Mouse (Mus musculus) megakaryocyte, embryonic 14.5 days (primary cell): ENCODE results near the gene Rasgrf1. TPM values are rescaled to one million over a fixed set of nuclear protein-coding genes. Genes with fewer than 3 reads are reported as not detected.

ENCODE experiments used
- H3K27me3 ChIP-seq: replicated peaks from 2 replicates; pipeline ENCODE3; 2012; ENCODE audit warnings: inconsistent platforms
- H3K36me3 ChIP-seq: replicated peaks from 2 replicates; pipeline ENCODE3; 2012; ENCODE audit warnings: low read length, inconsistent platforms, mixed read lengths
- H3K4me1 ChIP-seq: 2 replicates; pipeline ENCODE4 v1.6.1; 2012; ENCODE audit warnings: inconsistent platforms
- H3K4me3 ChIP-seq: replicated peaks from 2 replicates; pipeline ENCODE3; 2012; ENCODE audit warnings: moderate library complexity, mild to moderate bottlenecking, inconsistent platforms
- H3K9me3 ChIP-seq: 2 replicates; pipeline ENCODE4 v1.6.1; 2012; ENCODE audit warnings: inconsistent platforms
- FLI1 ChIP-seq: IDR thresholded peaks from 2 replicates; pipeline ENCODE4 v1.6.1; 2012; ENCODE audit warnings: low read length, inconsistent platforms, mixed read lengths
- GATA1 ChIP-seq: IDR thresholded peaks from 3 replicates; pipeline ENCODE4 v1.6.1; 2012; ENCODE audit warnings: mixed read lengths, low read length, inconsistent platforms, borderline replicate concordance
- polyA plus RNA-seq: library from polyadenylated mRNA; stranded (reverse); fragments of >175 nt; gene quantifications from 2 replicates; pipeline ENCODE4 v1.2.3, GENCODE M21; 2012; ENCODE audit warnings: low replicate concordance; ENCODE audit not compliant: insufficient read depth

The Rasgrf1 gene
- polyA plus RNA-seq, 1 experiment = not detected

DNA sequence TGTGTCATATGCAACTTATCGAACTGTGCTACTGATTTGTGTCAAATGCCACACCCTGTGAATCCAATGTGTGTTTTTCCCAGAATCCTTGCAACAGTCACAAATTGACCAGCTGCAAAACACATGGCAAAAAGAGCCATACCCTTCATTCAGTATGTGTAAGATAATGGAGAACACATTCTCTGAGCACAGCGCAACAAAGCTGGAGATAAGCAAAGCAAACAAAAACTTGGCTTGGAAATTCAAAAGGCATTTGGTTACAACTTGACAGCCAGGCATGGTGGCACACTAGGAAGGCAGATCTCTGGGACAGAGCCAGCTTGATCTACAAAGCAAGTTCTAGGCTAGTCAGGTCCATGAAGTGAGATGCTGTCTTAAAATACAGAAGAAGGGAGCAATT, 6.9 kb upstream of the Rasgrf1 start:
- TF ChIP-seq GATA1 (no peak), FLI1 (no peak)
- Histone ChIP-seq H3K9me3 (no peaks in the 10 kb centered on the region), H3K36me3 (no peaks in the 10 kb centered on the region), H3K4me1 (no peaks in the 10 kb centered on the region), H3K4me3 (no peak overlapping the region), H3K27me3 (peaks cover 32% of the 10 kb centered on the region)

DNA sequence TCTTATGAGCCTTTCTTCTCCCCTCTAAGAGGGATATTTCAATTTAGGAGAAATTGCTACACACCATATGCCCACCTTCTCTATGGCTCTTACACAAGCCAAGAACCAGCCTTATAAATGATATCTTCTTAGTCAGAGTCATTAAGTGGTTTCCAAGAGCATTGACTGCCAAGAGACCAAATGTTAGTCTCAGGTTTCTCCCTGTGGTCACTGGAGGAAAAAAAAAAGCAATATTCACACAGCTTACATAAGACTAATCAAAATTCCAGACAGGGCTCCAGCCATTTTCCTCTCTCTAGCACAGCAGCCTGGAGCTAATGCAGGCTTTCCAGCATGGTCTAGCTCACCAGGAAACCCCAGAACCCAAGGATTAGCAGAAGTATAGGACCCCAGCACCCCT, 3.1 kb upstream of the Rasgrf1 start:
- TF ChIP-seq FLI1 = no peak
- TF ChIP-seq GATA1 = no peak
- no peak overlapping the region for H3K4me3 ChIP-seq
- H3K4me1 ChIP-seq = peaks cover 23% of the 10 kb centered on the region
- H3K27me3 ChIP-seq = peaks cover 60% of the 10 kb centered on the region
- no peaks in the 10 kb centered on the region for H3K36me3 ChIP-seq
- 0 out of 2 replicates have a peak, but pooled peaks cover under 1% of the 10 kb centered on the region for H3K9me3 ChIP-seq

DNA sequence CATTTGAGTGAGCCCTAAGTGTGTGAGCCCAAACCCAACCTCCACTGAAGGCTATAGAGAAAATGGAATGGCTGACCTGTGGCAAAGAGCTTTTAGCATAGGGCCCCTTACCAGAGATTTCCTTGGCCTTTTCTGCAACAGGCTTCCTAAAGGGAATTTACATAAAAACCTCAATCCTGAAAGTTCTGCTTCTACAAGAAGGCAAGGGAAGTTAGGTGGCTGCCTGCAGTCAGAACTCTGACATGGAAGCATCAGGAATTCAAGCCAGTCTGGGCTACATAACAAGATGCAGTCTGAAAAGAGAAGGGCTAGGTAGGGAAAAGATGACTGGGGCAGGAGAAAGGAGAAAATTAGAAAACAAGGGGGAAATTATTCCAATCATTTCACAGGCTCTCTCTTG, 1.8 kb upstream of the Rasgrf1 start:
- H3K4me3 ChIP-seq = no peak overlapping the region
- H3K36me3 ChIP-seq = no peaks in the 10 kb centered on the region
- TF ChIP-seq FLI1 (no peak), GATA1 (no peak)
- peaks cover 72% of the 10 kb centered on the region for H3K27me3 ChIP-seq
- 0 out of 2 replicates have a peak, but pooled peaks cover 3% of the 10 kb centered on the region for H3K9me3 ChIP-seq
- peaks cover 23% of the 10 kb centered on the region for H3K4me1 ChIP-seq

GRCm38 (mm10) chr9:89908601-89909000, 1.1 kb upstream of the Rasgrf1 start:
- Histone ChIP-seq H3K9me3 (0 out of 2 replicates have a peak, but pooled peaks cover 3% of the 10 kb centered on the region), H3K36me3 (no peaks in the 10 kb centered on the region), H3K27me3 (peaks cover 77% of the 10 kb centered on the region), H3K4me1 (peaks cover 23% of the 10 kb centered on the region), H3K4me3 (no peak overlapping the region)
- TF ChIP-seq FLI1 = no peak
- TF ChIP-seq GATA1 = no peak

- no peak for TF ChIP-seq FLI1
- Histone ChIP-seq H3K36me3 (no peaks in the 10 kb centered on the region), H3K4me1 (peaks cover 23% of the 10 kb centered on the region), H3K27me3 (peaks cover 88% of the 10 kb centered on the region), H3K9me3 (0 out of 2 replicates have a peak, but pooled peaks cover 3% of the 10 kb centered on the region), H3K4me3 (peak overlapping the region; percentile 84)
These were observed 298 bp downstream of the Rasgrf1 start for GRCm38 (mm10) chr9:89910011-89910400.

DNA sequence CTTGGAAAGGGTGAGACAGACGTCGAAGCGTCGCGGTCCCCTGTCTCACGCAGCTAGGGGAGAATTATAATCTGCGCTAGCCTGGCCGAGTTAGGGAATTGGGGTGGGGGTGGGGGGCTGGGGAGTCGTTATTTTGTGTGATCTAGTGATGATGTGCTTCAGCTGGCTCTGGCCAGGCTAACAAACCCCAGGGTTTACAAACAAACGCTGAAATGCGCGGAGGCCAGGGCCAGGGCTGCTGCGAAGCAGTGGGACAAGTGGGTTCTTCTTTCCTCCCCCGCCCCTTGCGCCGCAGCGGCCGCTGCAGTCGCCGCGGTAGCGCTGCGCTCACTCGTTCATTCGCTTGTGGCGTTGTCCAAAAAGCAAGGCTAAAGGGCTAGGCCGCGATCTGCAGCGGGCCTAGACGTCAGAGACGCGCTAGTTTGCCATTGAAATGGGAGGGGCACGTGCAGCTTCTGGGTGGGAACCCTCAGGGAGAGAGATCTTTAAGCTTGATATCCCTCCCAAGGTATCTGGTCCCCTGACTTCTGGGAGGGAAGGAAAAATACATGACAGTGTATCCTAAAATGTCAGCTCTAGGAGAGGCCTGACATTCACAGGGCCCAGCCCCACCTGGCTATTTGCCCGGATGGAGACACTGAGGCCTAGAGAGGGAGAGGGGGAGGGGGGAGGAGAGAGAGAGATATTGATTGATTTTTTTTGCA, 1.2 kb downstream of the Rasgrf1 start:
- peaks cover 90% of the 10 kb centered on the region for H3K27me3 ChIP-seq
- 0 out of 2 replicates have a peak, but pooled peaks cover 3% of the 10 kb centered on the region for H3K9me3 ChIP-seq
- no peak overlapping the region for H3K4me3 ChIP-seq

GRCm38 (mm10) chr9:89911891-89912549, 2.3 kb downstream of the Rasgrf1 start:
- TF ChIP-seq GATA1 (no peak), FLI1 (no peak)
- H3K36me3 ChIP-seq = no peaks in the 10 kb centered on the region
- no peak overlapping the region for H3K4me3 ChIP-seq
- H3K27me3 ChIP-seq = peaks cover 84% of the 10 kb centered on the region
- H3K9me3 ChIP-seq = 0 out of 2 replicates have a peak, but pooled peaks cover 3% of the 10 kb centered on the region
- peaks cover 23% of the 10 kb centered on the region for H3K4me1 ChIP-seq

More for the DNA sequence above, 1.2 kb downstream of the Rasgrf1 start:
- H3K4me1 ChIP-seq = peaks cover 23% of the 10 kb centered on the region
- H3K36me3 ChIP-seq = no peaks in the 10 kb centered on the region
- no peak for TF ChIP-seq FLI1

DNA sequence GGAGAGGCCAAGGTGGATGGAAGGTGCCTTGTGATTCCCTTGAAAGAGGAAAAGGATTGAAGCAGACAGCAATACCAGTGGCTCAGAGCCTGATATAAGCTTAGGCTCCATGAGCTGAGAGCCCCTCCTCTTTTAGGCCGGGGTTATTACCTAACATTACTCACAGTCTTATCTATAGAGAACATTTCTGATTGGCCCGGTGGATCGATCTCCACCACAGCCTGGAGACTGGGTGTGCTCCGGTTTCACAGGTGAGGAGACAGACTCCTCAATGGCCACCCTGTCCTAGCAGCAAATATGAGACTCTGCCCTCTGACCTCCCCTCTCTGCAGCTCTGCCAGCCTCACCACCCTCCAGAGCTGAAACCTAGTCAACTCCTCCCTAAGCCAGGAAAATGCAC, 3.4 kb downstream of the Rasgrf1 start:
- H3K36me3 ChIP-seq = no peaks in the 10 kb centered on the region
- peaks cover 75% of the 10 kb centered on the region for H3K27me3 ChIP-seq
- H3K4me3 ChIP-seq = no peak overlapping the region
- no peak for TF ChIP-seq GATA1
- TF ChIP-seq FLI1 = no peak
- H3K9me3 ChIP-seq = 0 out of 2 replicates have a peak, but pooled peaks cover 3% of the 10 kb centered on the region
- H3K4me1 ChIP-seq = peaks cover 23% of the 10 kb centered on the region

- no peaks in the 10 kb centered on the region for H3K36me3 ChIP-seq
- 0 out of 2 replicates have a peak, but pooled peaks cover 3% of the 10 kb centered on the region for H3K9me3 ChIP-seq
- no peaks in the 10 kb centered on the region for H3K4me1 ChIP-seq
- no peak overlapping the region for H3K4me3 ChIP-seq
- H3K27me3 ChIP-seq = peaks cover 50% of the 10 kb centered on the region
- TF ChIP-seq FLI1 (no peak), GATA1 (no peak)
These were observed 6.8 kb downstream of the Rasgrf1 start for GRCm38 (mm10) chr9:89916471-89916870.

DNA sequence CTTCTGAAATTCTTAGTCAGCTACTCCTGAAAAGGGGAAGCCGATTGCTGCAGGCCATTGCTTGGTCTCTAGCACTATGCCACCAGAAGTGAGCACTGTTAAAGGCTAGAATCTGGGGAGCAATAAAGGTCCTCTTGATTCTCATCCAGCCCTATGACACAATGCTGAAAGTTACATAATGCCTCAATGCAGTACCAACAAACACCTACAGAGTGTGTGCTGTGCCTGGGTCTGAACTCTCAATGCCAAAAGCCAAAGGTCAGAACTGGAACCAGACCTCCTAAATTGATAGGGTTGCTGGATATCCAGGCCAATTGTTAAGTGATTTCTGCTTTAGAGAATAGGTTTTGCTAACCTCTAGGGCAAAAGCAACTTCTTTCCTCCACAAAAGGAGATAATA, 7.7 kb downstream of the Rasgrf1 start:
- H3K27me3 ChIP-seq = peaks cover 44% of the 10 kb centered on the region
- TF ChIP-seq GATA1 (no peak), FLI1 (no peak)
- H3K4me3 ChIP-seq = no peak overlapping the region
- H3K9me3 ChIP-seq = no peaks in the 10 kb centered on the region
- H3K4me1 ChIP-seq = no peaks in the 10 kb centered on the region
- no peaks in the 10 kb centered on the region for H3K36me3 ChIP-seq
